14 mouse cellular contexts compared by ENCODE assay signal in the genomic region with DNA sequence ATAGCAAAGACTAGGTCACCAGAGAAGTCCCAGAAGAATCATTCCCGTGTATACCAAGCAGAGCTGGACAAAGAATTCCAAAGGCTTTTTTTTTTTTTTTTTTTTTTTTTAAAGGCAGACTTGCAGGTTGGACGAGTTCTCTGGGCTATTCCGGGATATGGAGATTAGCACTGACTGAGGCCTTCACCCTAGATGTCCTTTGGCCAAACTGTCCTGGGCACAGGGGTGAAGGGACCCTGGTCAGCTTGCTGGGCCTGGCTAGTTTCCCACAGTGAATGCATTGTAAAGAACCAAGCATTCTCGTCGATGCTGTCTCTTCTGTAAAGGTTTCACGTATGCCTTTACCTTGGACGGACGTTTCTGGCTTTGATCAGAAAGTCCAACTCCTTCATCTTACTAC.
A peak's percentile ranks its signal among the peaks of the same experiment; 100 is the strongest.
DNase-seq lines count a peak whose midpoint lies in the region; ATAC-seq and TF ChIP-seq lines count a peak whose summit lies in the region.
"Had no signal": no experiment of that assay in that cellular context is flagged by ENCODE, and none has a peak within 500 bp of the region (broad histone marks: within the 10 kb centered on the region; RNA-seq: fewer than 3 reads in every experiment).

No protein-coding gene starts in this region.

- peak overlapping the region; percentile 88 for H3K27ac ChIP-seq in heart, adult 2 months
- H3K27ac ChIP-seq in heart, embryonic 12.5 days (ENCODE audit: poor library complexity, severe bottlenecking), result no peak overlapping the region
- no peak overlapping the region for H3K27ac ChIP-seq in midbrain, embryonic 11.5 days (ENCODE audit: low read depth, low read length)
- H3K27ac ChIP-seq in midbrain, postnatal 0 days (ENCODE audit: low read depth, low read length), result no peak overlapping the region
- peak overlapping the region; percentile 70 for H3K27ac ChIP-seq in kidney, embryonic 15.5 days
- peak overlapping the region; percentile 87 for H3K27ac ChIP-seq in liver, postnatal 0 days (ENCODE audit: low read depth)
- H3K27ac ChIP-seq: embryonic facial prominence, embryonic 13.5 days; heart, embryonic 13.5 days; limb, embryonic 12.5 days had no signal

- H3K79me2 ChIP-seq in heart, adult 2 months (replicated peaks; ENCODE audit: control insufficient read depth, insufficient read depth, low read length), result no peaks in the 10 kb centered on the region

- 51% methylated on average over 8 of the region's 8 CpGs for WGBS in heart, adult 2 months
- 51% methylated on average over 8 of the region's 8 CpGs for WGBS in heart, embryonic 12.5 days
- WGBS in midbrain, embryonic 11.5 days, result 72% methylated on average over 8 of the region's 8 CpGs
- WGBS in midbrain, postnatal 0 days, result 62% methylated on average over 8 of the region's 8 CpGs
- whole genome bisulfite sequencing in kidney, embryonic 15.5 days, result 62% methylated on average over 8 of the region's 8 CpGs
- 80% methylated on average over 8 of the region's 8 CpGs for WGBS in liver, postnatal 0 days (ENCODE audit: insufficient replicate concordance)

- no peak overlapping the region for H3K4me2 ChIP-seq in heart, embryonic 12.5 days
- H3K4me2 ChIP-seq in midbrain, embryonic 11.5 days, result no peak overlapping the region
- H3K4me2 ChIP-seq in midbrain, postnatal 0 days (ENCODE audit: low read depth, low read length, poor library complexity, severe bottlenecking), result no peak overlapping the region
- no peak overlapping the region for H3K4me2 ChIP-seq in kidney, embryonic 15.5 days
- H3K4me2 ChIP-seq in liver, postnatal 0 days (ENCODE audit: low read depth, low read length), result no peak overlapping the region; the same call in 1 of the 2 replicates
- H3K4me2 ChIP-seq: embryonic facial prominence, embryonic 13.5 days; heart, embryonic 13.5 days; limb, embryonic 12.5 days; stomach, embryonic 15.5 days had no signal

- intact Hi-C loops in heart, adult 2 months (cut with DNase I), result loop anchor here (2.0 kb wide), 1 partner anchor 128 kb away; a partner anchor contains a TSS

- no peaks in the 10 kb centered on the region for H3K27me3 ChIP-seq in heart, adult 2 months (ENCODE audit: control insufficient read depth, insufficient read depth, low read length)
- no peaks in the 10 kb centered on the region for H3K27me3 ChIP-seq in heart, embryonic 12.5 days (replicated peaks)
- H3K27me3 ChIP-seq in midbrain, embryonic 11.5 days (ENCODE audit: control insufficient read depth, insufficient read depth, low read length), result no peaks in the 10 kb centered on the region
- no peaks in the 10 kb centered on the region for H3K27me3 ChIP-seq in midbrain, postnatal 0 days (ENCODE audit: insufficient read depth, low read length)
- H3K27me3 ChIP-seq in kidney, embryonic 15.5 days, result no peaks in the 10 kb centered on the region
- H3K27me3 ChIP-seq in liver, postnatal 0 days (ENCODE audit: insufficient read depth, low read length), result no peaks in the 10 kb centered on the region
- H3K27me3 ChIP-seq: embryonic facial prominence, embryonic 13.5 days; heart, embryonic 13.5 days; limb, embryonic 12.5 days; stomach, embryonic 15.5 days had no signal

- no peak for ATAC-seq in heart, embryonic 12.5 days (ENCODE audit: insufficient number of reproducible peaks, low FRiP score)
- peak; percentile 7; the same call in 1 of the 2 replicates for ATAC-seq in midbrain, embryonic 11.5 days (ENCODE audit: low FRiP score)
- no peak for ATAC-seq in midbrain, postnatal 0 days (ENCODE audit: low FRiP score)
- no peak for ATAC-seq in kidney, embryonic 15.5 days (replicated peaks; ENCODE audit: low FRiP score)
- no peak for ATAC-seq in liver, postnatal 0 days

- TF ChIP-seq POLR2A in heart, adult 2 months (IDR thresholded peaks at IDR 0.05; ENCODE audit: insufficient read depth, low read depth, low read length), result no peak

- TF ChIP-seq CTCF in heart, adult 2 months (IDR thresholded peaks at IDR 0.05), result no peak
- TF ChIP-seq CTCF in midbrain, postnatal 0 days (IDR thresholded peaks at IDR 0.05), result no peak
- no peak for TF ChIP-seq CTCF in liver, postnatal 0 days (IDR thresholded peaks at IDR 0.05; ENCODE audit: low read depth)

- H3K9me3 ChIP-seq in heart, embryonic 12.5 days (replicated peaks), result no peaks in the 10 kb centered on the region
- no peaks in the 10 kb centered on the region for H3K9me3 ChIP-seq in midbrain, embryonic 11.5 days (ENCODE audit: control insufficient read depth, low read length)
- H3K9me3 ChIP-seq in midbrain, postnatal 0 days (ENCODE audit: low read length), result no peaks in the 10 kb centered on the region
- H3K9me3 ChIP-seq in kidney, embryonic 15.5 days (replicated peaks), result no peaks in the 10 kb centered on the region
- no peaks in the 10 kb centered on the region for H3K9me3 ChIP-seq in liver, postnatal 0 days (ENCODE audit: low read length)
- H3K9me3 ChIP-seq: embryonic facial prominence, embryonic 13.5 days; heart, embryonic 13.5 days; limb, embryonic 12.5 days; stomach, embryonic 15.5 days had no signal

- 0 out of 2 replicates have a peak, but pooled peaks have one; percentile 34 for TF ChIP-seq EP300 in heart, adult 2 months (IDR thresholded peaks at IDR 0.05; ENCODE audit: insufficient read depth, low read depth, low read length)
- TF ChIP-seq EP300 in liver, postnatal 0 days (IDR thresholded peaks at IDR 0.05; ENCODE audit: low read depth), result no peak

- H3K36me3 ChIP-seq in heart, adult 2 months (ENCODE audit: control insufficient read depth, insufficient read depth, low read length), result no peaks in the 10 kb centered on the region
- H3K36me3 ChIP-seq in heart, embryonic 12.5 days, result no peaks in the 10 kb centered on the region
- H3K36me3 ChIP-seq in midbrain, embryonic 11.5 days (ENCODE audit: control insufficient read depth, insufficient read depth, low read length), result no peaks in the 10 kb centered on the region
- no peaks in the 10 kb centered on the region for H3K36me3 ChIP-seq in midbrain, postnatal 0 days (ENCODE audit: insufficient read depth, low read length)
- H3K36me3 ChIP-seq in kidney, embryonic 15.5 days, result no peaks in the 10 kb centered on the region
- no peaks in the 10 kb centered on the region for H3K36me3 ChIP-seq in liver, postnatal 0 days (replicated peaks; ENCODE audit: insufficient read depth, low read length)
- H3K36me3 ChIP-seq: embryonic facial prominence, embryonic 13.5 days; heart, embryonic 13.5 days; limb, embryonic 12.5 days; stomach, embryonic 15.5 days had no signal

- DNase-seq in heart, adult 2 months, result peak in 1 of 2 experiments; percentile 44
- DNase-seq in midbrain, embryonic 11.5 days (ENCODE audit: low spot score, missing footprints), result no peak
- no peak for DNase-seq in midbrain, postnatal 0 days (ENCODE audit: low spot score)
- no peak for DNase-seq in liver, postnatal 0 days
- DNase-seq in ovary, postnatal 10 days (ENCODE audit: low spot score), result no peak
- no peak for DNase-seq in adrenal gland, adult 8-10 months
- DNase-seq: cerebellum, postnatal 36 days; lung, postnatal 14 days had no signal

- peaks cover 13% of the 10 kb centered on the region for H3K4me1 ChIP-seq in heart, adult 2 months (ENCODE audit: control insufficient read depth, insufficient read depth, low read length)
- H3K4me1 ChIP-seq in heart, embryonic 12.5 days (replicated peaks), result peaks cover 31% of the 10 kb centered on the region
- no peaks in the 10 kb centered on the region for H3K4me1 ChIP-seq in midbrain, embryonic 11.5 days (ENCODE audit: control insufficient read depth, insufficient read depth, low read length)
- H3K4me1 ChIP-seq in midbrain, postnatal 0 days (ENCODE audit: insufficient read depth, low read length), result peaks cover 5% of the 10 kb centered on the region; the same call in 1 of the 2 replicates
- H3K4me1 ChIP-seq in kidney, embryonic 15.5 days, result peaks cover 39% of the 10 kb centered on the region
- peaks cover 61% of the 10 kb centered on the region for H3K4me1 ChIP-seq in liver, postnatal 0 days (ENCODE audit: insufficient read depth)

- no peak overlapping the region for H3K4me3 ChIP-seq in heart, adult 2 months
- H3K4me3 ChIP-seq in heart, embryonic 12.5 days, result no peak overlapping the region
- no peak overlapping the region for H3K4me3 ChIP-seq in midbrain, embryonic 11.5 days (ENCODE audit: low read depth, low read length)
- no peak overlapping the region for H3K4me3 ChIP-seq in midbrain, postnatal 0 days (ENCODE audit: low read depth, low read length)
- H3K4me3 ChIP-seq in kidney, embryonic 15.5 days (replicated peaks), result no peak overlapping the region
- H3K4me3 ChIP-seq in liver, postnatal 0 days (ENCODE audit: low read depth, low read length), result no peak overlapping the region
- H3K4me3 ChIP-seq: embryonic facial prominence, embryonic 13.5 days; heart, embryonic 13.5 days; limb, embryonic 12.5 days; stomach, embryonic 15.5 days had no signal

- no peak overlapping the region for H3K9ac ChIP-seq in heart, adult 2 months (ENCODE audit: low read depth, low read length)
- H3K9ac ChIP-seq in heart, embryonic 12.5 days, result no peak overlapping the region
- no peak overlapping the region for H3K9ac ChIP-seq in midbrain, embryonic 11.5 days (ENCODE audit: low read length)
- H3K9ac ChIP-seq in midbrain, postnatal 0 days (replicated peaks; ENCODE audit: low read length, poor library complexity, severe bottlenecking), result no peak overlapping the region
- no peak overlapping the region for H3K9ac ChIP-seq in kidney, embryonic 15.5 days
- H3K9ac ChIP-seq in liver, postnatal 0 days (replicated peaks), result no peak overlapping the region
- H3K9ac ChIP-seq: embryonic facial prominence, embryonic 13.5 days; heart, embryonic 13.5 days; limb, embryonic 12.5 days; stomach, embryonic 15.5 days had no signal

Comparison
In these comparisons a context has a peak if more than half of its experiments do, and no peak if none do; other contexts are left out.
1. H3K27ac ChIP-seq: peak in heart, adult 2 months (single experiment), kidney, embryonic 15.5 days (single experiment) and liver, postnatal 0 days (single experiment); none in heart, embryonic 12.5 days (single experiment), midbrain, embryonic 11.5 days (single experiment) and midbrain, postnatal 0 days (single experiment).